Mouse (Mus musculus): ENCODE data around the gene L3hypdh.
A peak's percentile ranks its signal among the peaks of the same experiment; 100 is the strongest.

The L3hypdh gene

GRCm38 (mm10) chr12:72085329-72086165, at the start of gene L3hypdh, which contains the start of gene Jkamp:
Gene L3hypdh (minus strand): TSS chr12:72085439.
Gene Jkamp (plus strand): TSS chr12:72085589.
- DNase-seq (ENCODE audit: low read depth): peak; percentile 99

GRCm38 (mm10) chr12:72129203-72129602, 44.0 kb upstream of the L3hypdh start:
- no peak for DNase-seq (ENCODE audit: low read depth)

GRCm38 (mm10) chr12:72115686-72116345, 30.6 kb upstream of the L3hypdh start:
- no peak for DNase-seq (ENCODE audit: low read depth)

- DNase-seq (ENCODE audit: low read depth): peak; percentile 8
These were observed 29.9 kb upstream of the L3hypdh start for GRCm38 (mm10) chr12:72115126-72115525.

- peak; percentile 46 for DNase-seq (ENCODE audit: low read depth)
These were observed 19.5 kb upstream of the L3hypdh start for GRCm38 (mm10) chr12:72104525-72105281.

GRCm38 (mm10) chr12:72104027-72104426, 18.8 kb upstream of the L3hypdh start:
- DNase-seq (ENCODE audit: low read depth): no peak

- DNase-seq (ENCODE audit: low read depth): no peak
These were observed 17.5 kb upstream of the L3hypdh start for GRCm38 (mm10) chr12:72102776-72103175.

GRCm38 (mm10) chr12:72096966-72097365, 11.7 kb upstream of the L3hypdh start:
- no peak for DNase-seq (ENCODE audit: low read depth)

- DNase-seq (ENCODE audit: low read depth): no peak
These were observed 4.6 kb upstream of the L3hypdh start for GRCm38 (mm10) chr12:72089802-72090201.

- DNase-seq (ENCODE audit: low read depth): no peak
These were observed 1.1 kb upstream of the L3hypdh start for GRCm38 (mm10) chr12:72086166-72086825.

GRCm38 (mm10) chr12:72085024-72085328, 263 bp downstream of the L3hypdh start:
- no peak for DNase-seq (ENCODE audit: low read depth)

- no peak for DNase-seq (ENCODE audit: low read depth)
These were observed 797 bp downstream of the L3hypdh start for GRCm38 (mm10) chr12:72084261-72085023.

GRCm38 (mm10) chr12:72083265-72083664, 2.0 kb downstream of the L3hypdh start:
- DNase-seq (ENCODE audit: low read depth): no peak

GRCm38 (mm10) chr12:72082370-72082769, 2.9 kb downstream of the L3hypdh start:
- DNase-seq (ENCODE audit: low read depth): no peak

GRCm38 (mm10) chr12:72081961-72082360, 3.3 kb downstream of the L3hypdh start:
- no peak for DNase-seq (ENCODE audit: low read depth)

GRCm38 (mm10) chr12:72078248-72078647, 7.0 kb downstream of the L3hypdh start:
- DNase-seq (ENCODE audit: low read depth): no peak

- DNase-seq (ENCODE audit: low read depth): peak; percentile 40
These were observed 14.6 kb downstream of the L3hypdh start, which contains the start of gene Gpr135 for GRCm38 (mm10) chr12:72070327-72071269. Gene Gpr135 (minus strand): TSS chr12:72071125.

- DNase-seq (ENCODE audit: low read depth): no peak
These were observed 15.5 kb downstream of the L3hypdh start for GRCm38 (mm10) chr12:72069626-72070326.

GRCm38 (mm10) chr12:72057780-72058179, 27.5 kb downstream of the L3hypdh start:
- DNase-seq (ENCODE audit: low read depth): no peak
